Mouse (Mus musculus): ENCODE data around the gene Hcn1.

GRCm38 (mm10) chr13:117938761-117939160 lies 336.6 kb downstream of the Hcn1 start:
- no peak for TF ChIP-seq CTCF (conservative IDR thresholded peaks at IDR 0.05; ENCODE audit: low read length)
- TF ChIP-seq POU5F1 (IDR thresholded peaks at IDR 0.05; ENCODE audit: borderline replicate concordance, low read length), result no peak

Measured in E14TG2a.4 (cell line).